Mouse (Mus musculus) left cerebral cortex, postnatal 4 days (tissue): ENCODE measurements around the gene H2afv. TPM values are rescaled to one million over a fixed set of nuclear protein-coding genes. Genes with fewer than 3 reads are reported as not detected.
A peak's percentile ranks its signal among the peaks of the same experiment; 100 is the strongest.
"Not testable (repeated sequence)": the region's sequence is repeated elsewhere in the genome, so short reads cannot be mapped to it uniquely, and the experiment has no call there.

Experiments
- DNase-seq: peaks from one replicate; pipeline ENCODE4 v3.0.0-alpha.2; 2022
- intact Hi-C: fragments of 180-260 bp; cut with DNase I; formaldehyde crosslinking; loops from one replicate; pipeline ENCODE4 v1.15.1; 2025
- total RNA-seq, 2 experiments: library from RNA; stranded (reverse); gene quantifications; 2 replicates each; pipeline ENCODE4 v1.2.3; 2021

The H2afv gene
- total RNA-seq, 2 experiments from 2014 or later: 35.4 to 44.5 TPM

GRCm38 (mm10) chr11:6471493-6471892 lies 27.2 kb upstream of the H2afv start:
- intact Hi-C loops: no loop called here
- no peak for DNase-seq

- intact Hi-C loops: no loop called here
- DNase-seq: no peak
Measured at GRCm38 (mm10) chr11:6471054-6471453, 26.8 kb upstream of the H2afv start.

GRCm38 (mm10) chr11:6468541-6468940 lies 24.3 kb upstream of the H2afv start:
- intact Hi-C loops: no loop called here
- DNase-seq: no peak

DNA sequence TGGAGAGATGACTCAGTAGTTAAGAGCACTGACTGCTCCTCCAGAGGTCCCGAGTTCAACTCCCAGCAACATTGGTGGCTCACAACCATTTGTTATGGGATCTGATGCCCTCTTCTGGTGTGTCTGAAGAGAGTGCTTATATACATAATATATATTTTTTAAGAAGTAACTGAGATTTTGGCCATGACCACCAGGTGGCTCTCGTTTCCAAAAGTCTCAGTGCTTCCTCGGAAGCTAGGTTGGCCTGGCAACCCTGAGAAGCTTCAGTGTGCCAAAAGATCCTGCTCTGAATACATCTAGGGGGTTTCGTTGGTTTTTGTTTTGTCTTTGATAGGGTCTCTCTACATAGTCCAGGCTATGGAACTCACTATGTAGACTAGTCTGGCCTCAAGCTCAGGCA lies 20.9 kb upstream of the H2afv start:
- DNase-seq: peak; percentile 80
- intact Hi-C loops: no loop called here

- DNase-seq: no peak
- intact Hi-C loops: no loop called here
Measured at GRCm38 (mm10) chr11:6463159-6463837, 19.1 kb upstream of the H2afv start.

DNA sequence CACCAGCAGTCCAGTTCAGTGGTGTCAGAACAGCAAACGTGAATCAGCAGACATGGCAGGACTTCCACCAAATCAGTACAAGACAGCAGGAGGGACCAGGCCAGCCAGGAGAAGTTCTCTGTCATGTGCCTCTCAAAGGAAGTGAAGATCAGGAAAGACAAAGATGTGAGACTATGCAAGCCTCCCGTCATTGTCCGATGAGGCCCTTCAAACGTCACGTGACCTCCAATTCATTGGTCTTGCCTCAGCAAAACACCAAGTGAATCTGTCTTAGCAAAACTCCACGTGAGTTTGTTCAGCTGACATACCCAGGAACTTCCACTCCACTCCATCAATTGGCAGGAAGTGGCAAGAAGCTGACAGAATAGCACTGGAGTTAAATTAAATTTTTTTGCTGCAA lies 11.8 kb upstream of the H2afv start:
- no peak for DNase-seq
- intact Hi-C loops: no loop called here

- intact Hi-C loops, DNase-seq: not testable (repeated sequence)
Measured at GRCm38 (mm10) chr11:6448155-6448554, 3.9 kb upstream of the H2afv start.

- intact Hi-C loops: no loop called here
- no peak for DNase-seq
Measured at GRCm38 (mm10) chr11:6447493-6447892, 3.2 kb upstream of the H2afv start.

- no peak for DNase-seq
- intact Hi-C loops: no loop called here
Measured at GRCm38 (mm10) chr11:6445951-6446350, 1.7 kb upstream of the H2afv start.

GRCm38 (mm10) chr11:6445441-6445840 lies 1.2 kb upstream of the H2afv start:
- intact Hi-C loops: no loop called here
- DNase-seq: no peak

GRCm38 (mm10) chr11:6443727-6444076 lies 541 bp downstream of the H2afv start:
- DNase-seq: no peak
- intact Hi-C loops: loop anchor here (5.0 kb wide), 1 partner anchor 456 kb away; no protein-coding TSS in a partner anchor

GRCm38 (mm10) chr11:6443102-6443501 lies 1.1 kb downstream of the H2afv start:
- no peak for DNase-seq
- intact Hi-C loops: loop anchor here (5.0 kb wide), 1 partner anchor 456 kb away; no protein-coding TSS in a partner anchor

DNA sequence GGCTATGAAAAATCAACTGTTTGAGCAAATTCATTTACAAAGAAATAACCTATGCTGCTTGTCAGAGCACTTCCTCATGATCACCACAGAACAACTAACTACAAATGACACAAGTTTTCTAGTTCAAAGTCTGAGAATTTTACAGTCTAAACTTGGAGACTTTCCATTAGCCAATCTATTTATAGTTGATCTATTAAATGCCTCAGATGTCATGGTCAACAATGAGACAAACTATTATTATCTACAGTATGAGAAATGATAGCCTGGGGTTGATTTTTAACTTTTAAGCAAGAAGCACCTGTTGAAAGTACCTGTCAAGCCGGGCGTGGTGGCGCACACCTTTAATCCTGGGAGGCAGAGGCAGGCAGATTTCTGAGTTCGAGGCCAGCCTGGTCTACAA lies 1.7 kb downstream of the H2afv start:
- intact Hi-C loops: loop anchor here (5.0 kb wide), 1 partner anchor 455 kb away; no protein-coding TSS in a partner anchor
- DNase-seq: no peak

GRCm38 (mm10) chr11:6440171-6440570 lies 4.1 kb downstream of the H2afv start:
- no peak for DNase-seq
- intact Hi-C loops: loop anchor here (5.0 kb wide), 1 partner anchor 453 kb away; no protein-coding TSS in a partner anchor

- no peak for DNase-seq
- intact Hi-C loops: no loop called here
Measured at GRCm38 (mm10) chr11:6437667-6438066, 6.6 kb downstream of the H2afv start.

DNA sequence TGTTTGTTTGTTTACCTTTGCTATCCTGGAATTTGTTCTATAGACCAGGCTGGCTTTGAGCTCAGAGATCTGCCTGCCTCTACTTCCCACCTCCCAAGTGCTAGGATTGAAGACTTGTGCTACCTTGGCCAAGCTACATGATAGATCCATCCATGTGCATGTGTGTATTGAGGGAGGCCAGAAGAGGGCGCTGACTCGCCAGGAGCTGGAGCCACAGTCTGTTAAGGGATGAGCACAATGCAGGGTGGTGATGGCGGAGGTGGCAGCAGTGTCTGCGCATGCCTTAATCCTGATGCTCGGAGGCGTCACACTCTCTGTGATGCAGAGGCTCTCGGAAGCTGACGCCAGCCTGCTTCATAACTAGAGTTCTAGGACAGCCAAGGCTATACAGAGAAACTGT lies 7.8 kb downstream of the H2afv start:
- peak; percentile 61 for DNase-seq
- intact Hi-C loops: no loop called here

- intact Hi-C loops: no loop called here
- no peak for DNase-seq
Measured at GRCm38 (mm10) chr11:6430186-6430585, 14.1 kb downstream of the H2afv start.

DNA sequence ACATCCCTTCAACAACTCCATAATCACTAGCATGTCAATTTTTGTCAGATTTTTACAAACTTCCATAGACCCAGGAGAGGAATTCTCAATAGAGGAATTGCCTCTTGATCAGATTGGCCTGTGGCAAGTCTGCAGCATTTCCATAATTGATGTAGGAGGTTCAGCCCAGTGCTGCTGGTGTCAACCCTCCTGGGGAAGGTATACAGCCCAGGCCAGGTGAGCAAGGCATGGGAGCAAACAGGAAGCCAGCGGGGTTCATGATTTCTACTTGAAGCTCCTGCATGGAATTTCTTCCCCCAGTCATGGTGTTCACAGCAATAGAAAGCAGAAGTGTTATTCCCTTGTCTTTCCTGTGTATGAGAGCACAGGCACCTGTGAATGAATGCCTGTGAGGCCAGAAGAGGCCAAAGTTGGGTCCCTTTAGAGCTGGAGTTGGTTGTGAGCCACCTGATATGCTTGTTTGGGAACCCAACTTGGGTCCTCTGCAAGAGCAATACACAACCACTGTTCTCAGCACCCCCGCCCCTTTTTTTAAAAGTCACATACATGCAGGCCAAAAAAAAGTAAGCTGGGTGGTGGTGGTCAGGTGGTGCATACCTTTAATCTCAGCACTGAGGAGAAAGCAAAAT lies 23.4 kb downstream of the H2afv start:
- DNase-seq: no peak
- intact Hi-C loops: no loop called here

DNA sequence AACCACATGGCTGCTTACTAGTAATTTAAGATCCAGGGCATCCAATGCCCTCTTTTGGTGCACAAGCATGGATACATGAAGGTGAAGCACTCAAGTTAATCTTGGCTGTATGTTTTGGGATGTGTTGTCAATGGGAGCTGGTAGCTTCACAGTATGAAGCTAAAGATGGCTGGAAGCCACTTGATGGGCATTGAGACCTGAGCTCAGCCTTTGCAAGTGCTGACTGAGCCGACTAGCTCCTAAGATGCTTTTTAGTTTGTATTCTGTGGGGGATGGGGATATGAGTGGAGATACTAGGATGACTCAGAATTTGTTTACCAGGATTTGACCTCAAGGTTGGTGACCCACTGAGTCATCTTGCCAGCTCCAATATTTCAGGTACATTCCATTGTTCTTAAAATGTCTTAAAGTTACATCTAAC lies 23.9 kb downstream of the H2afv start:
- intact Hi-C loops: no loop called here
- no peak for DNase-seq

DNA sequence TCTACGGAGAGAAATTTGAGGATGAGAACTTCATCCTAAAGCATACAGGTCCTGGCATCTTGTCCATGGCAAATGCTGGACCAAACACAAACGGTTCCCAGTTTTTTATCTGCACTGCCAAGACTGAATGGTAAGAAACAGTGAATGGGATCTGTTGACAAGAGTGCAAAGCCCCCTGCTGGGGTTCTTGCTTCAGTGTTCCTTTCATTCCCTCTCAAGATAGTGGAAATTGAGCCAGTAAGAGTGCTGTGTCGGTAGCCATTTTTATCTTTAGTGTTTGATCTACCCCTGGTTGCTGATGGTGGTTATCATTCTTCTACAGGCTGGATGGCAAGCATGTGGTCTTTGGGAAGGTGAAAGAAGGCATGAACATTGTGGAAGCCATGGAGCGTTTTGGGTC lies 25.1 kb downstream of the H2afv start:
- DNase-seq, intact Hi-C loops: not testable (repeated sequence)

DNA sequence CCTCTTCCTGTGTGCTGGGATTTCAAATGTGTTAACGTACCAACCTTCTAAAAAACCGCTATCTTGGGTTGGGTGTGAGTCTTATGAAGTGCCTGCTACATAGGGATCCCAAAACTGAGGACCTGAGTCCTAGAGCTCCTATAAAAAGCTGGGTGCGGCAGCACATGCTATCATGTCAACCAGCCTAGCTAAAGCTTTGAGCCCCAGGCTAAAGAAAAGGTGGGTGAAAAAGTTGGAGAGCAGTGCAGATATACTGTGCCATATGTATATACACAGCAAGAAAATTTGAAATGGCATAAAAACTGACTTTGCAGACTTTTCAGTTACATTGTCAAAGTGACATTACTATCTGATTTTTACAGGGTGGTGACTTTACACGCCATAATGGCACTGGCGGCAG lies 25.5 kb downstream of the H2afv start:
- intact Hi-C loops: no loop called here

DNA sequence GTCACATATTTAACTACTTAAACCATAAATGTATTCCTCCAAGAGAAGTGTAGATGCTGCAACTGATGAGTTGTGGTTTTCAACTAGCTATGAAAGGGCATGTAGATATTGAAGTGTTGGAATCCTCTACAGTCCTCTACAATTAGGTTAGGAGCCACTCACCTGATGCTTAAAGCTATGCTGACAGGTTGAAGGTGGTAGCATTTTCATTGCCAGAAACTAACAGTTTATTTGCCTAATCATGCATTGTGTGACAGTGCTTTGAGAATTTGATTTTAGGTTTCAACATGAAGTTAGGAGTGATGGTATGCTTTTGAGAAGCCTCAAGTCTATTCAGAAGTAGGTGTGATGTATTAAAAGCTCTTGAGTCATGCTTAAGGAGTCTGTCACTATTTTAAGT lies 26.8 kb downstream of the H2afv start:
- intact Hi-C loops: no loop called here
- DNase-seq: no peak

More for the DNA sequence above, 25.5 kb downstream of the H2afv start:
- DNase-seq: no peak
